Mouse (Mus musculus) cerebellum, adult (tissue): ENCODE results near the gene Rpl29.

ENCODE experiments used
- ATAC-seq: cut with Nextera tagmentation; 2 replicates; pipeline ENCODE4 v1.9.2; 2017; ENCODE audit warnings: mild to moderate bottlenecking, moderate library complexity, mixed read lengths; ENCODE audit not compliant: insufficient number of reproducible peaks, low FRiP score, low TSS enrichment

Rpl29 gene

DNA sequence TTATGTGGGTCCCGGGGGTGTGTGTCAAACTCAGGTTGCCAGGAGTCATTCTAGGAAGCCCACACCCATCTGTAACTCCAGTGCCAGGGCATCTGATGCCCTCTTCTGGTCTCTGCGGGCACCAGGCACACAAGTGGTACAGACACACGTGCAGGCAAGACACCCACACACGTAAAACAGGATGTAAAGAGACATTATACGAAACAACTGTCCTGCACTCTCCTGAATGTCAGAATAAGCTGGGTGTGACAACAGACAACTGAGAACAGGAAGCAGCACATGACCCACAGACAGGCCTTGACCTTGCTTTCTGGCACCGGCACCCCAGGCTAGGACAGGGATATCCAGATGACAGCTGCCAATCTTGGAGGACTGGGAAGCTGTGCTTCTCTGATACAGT lies 40.1 kb downstream of the Rpl29 start:
- no peak for ATAC-seq

DNA sequence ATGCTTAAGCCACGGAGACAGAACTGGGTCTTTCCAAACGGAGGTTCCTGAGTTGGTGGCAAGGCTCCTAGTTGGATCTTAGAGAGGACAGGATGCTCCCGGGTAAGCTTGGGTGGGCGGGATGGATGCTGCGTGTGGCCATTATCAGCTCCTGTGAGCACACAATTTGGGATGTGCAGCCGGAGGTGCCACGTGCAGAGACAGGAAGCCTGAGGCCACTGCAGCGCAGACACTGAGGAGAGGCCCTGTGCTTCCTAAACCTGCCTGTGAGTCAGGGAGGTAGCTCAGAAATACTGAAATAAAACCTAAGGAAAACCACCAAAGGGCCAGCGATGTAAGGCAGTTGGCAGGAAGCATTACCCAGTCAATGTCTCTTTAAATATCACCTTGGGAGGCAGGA lies 40.5 kb downstream of the Rpl29 start:
- ATAC-seq: no peak

DNA sequence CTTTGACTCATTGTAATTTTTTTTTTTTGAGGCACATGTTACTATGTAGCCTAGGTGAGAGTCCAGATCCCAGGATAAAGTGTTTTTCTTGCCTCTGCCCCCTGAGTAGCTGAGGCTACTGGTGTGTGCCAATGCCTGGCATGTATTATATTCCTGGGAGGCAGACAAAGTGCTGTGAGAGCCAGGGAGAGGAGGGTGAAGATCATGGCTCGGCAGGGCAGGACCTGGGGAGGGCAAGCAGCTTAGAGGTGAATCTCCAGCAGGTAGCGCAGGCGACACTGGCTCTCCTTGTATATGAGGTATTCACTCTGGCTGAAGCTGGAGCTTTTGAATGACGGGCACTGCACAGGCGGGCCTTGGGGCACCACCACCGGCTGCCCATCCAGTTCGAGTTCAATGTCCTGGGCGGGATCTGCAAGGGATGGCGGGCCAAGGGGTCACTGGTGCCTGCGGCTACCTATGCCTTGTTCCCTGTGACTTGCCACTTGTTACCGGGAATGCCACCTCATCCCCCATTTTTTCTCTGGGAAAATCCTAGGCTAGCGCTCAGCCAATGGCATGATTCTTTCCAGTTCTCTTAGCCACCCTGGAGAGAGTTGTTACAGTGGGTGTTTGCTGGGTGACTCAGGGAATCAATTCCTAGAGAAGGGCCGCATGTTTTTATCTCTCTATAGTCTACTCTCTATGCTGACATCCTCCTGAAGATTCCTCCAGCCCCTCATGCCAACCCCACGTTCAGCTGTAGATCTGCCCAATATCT lies 41.9 kb downstream of the Rpl29 start:
- ATAC-seq: no peak

DNA sequence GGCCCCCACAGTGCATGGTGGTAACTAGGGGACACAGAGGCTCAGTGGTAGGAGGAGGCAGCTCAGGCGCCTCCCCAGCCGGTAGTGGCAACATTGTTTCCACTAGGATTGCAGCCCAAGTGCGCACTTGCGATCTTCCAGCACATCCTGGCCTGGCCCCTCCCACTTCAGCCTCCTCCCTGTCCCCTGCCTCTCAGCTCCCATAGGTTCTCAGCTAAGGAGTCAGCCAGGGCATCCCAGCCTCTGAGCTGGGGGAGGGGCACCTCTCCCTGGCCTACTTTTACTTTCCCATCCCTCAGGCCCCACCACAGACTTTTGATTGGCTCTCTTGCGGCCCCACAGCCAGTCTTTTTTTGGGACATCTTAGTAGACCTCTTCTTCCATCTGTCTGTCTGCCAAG lies 42.6 kb downstream of the Rpl29 start:
- ATAC-seq: no peak

DNA sequence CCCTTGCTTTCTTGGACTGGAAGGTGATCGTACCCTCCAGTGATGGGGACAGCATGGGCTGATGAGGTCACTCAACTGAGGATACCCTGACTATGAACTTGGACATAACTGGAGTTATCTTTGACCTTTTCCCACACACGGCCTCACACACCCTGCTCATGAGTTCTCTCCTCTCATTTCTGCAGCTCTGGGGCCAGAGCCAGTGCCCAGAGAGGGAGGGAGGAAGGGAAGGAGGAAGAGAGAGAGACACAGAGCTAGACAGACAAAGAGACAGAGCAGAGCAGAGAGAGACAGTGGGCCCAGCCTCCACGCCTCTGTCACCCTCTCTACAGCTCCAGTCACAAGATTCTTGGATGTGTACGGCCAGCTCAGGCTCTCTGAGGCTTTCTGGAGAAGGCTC lies 43.1 kb downstream of the Rpl29 start:
- ATAC-seq: no peak

DNA sequence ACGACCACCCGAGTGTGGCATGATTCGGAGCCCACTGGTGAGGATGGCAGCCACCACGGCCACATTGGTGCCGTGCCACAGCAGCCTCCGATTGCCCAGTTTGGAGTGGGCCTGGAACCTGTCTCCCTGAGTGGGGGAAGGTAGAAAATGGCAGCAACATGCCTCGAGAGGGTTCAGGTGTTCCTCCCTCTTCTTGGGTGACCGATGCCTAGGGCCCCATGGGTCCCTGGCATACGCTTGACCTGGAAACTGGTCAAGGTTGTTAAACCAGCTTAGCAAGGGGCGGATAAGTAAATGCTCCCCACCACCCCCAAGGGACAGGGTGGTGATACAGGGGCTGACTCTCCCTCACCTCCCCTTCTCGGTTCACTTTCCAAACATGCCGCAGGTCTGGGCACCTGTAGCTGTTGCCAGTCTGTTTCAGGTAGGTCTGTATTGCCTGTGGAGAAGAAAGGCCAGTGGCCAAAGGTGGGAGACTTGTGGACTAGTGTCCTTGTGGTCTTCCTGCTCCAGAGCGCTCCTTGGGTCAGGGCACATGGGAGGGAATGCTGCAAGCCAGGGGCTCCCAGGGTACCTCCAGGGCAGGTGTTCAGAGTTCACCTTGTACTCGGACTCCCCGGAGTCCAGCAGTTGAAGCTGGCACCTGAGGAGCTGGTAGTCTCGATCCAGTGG lies 44.0 kb downstream of the Rpl29 start:
- no peak for ATAC-seq

DNA sequence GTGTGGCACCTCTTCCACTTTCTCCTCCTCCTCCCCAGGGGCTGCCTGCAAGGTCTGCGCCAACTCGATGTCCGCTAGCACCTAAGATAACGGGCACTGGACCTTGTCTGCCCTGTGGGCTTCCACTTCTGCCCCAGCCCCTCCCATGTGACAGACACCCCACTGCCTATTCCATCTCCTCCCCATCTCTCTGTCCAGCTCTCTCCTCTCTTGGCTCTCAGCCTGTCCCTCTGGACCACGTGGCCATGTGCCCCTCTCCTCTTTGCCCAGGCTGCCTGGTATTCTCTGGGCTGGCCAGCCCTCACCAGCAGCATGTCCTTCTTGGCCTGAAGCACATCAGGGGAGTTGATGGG lies 44.5 kb downstream of the Rpl29 start:
- no peak for ATAC-seq

DNA sequence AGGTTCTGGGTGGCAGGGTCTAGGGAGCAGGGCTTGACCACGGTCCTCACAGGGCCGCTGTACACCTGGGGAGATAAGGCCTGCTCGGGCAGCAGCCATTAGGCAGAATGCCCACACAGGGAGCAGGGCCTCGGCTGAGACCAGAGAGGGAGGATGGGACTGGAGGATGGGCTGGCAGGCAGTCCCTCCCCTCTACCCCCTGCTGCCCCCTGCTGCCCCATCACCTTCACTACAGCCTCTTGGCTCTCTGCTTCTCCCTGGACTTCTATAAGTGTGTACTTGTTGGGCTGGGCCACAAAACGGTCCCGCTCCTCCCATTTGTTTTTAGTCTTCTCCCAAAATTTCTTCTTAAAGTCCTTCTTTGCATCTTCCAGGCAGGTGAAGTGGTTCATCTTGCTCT lies 45.2 kb downstream of the Rpl29 start:
- no peak for ATAC-seq

DNA sequence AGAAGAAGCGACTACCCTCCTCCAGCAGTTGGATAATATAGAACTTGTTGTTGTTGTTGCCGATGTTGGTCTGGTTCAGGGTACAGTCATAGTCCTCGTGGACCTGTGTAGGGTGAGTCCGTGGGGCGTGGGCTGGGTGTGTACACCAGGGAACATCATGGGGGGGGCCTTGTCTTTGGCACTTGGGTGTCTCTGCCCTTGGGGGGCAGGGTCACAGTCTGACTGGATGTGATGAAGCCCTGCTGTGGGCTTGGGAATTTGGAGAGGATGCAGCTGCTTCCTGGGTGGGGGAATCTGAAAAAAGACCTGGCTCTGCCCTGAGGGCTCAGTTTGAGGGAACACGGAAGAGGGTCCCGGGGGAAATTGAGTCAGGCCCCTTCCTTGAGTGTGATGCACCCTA lies 45.8 kb downstream of the Rpl29 start:
- ATAC-seq: no peak

DNA sequence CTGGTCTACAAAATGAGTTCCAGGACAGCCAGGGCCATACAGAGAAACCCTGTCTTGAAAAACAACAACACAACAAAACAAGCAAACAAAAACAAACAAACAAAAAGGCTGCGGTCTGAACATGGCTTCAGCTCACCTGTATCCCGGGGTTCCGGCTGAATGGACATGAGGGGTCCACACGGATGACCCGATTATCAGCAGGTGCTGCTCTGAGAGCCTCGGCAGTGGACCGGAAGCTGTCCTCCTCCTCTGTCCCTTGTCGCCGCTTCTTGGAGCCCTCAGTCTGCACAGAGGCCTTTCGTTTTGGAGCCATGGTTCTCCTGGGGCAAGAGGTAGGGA lies 46.4 kb downstream of the Rpl29 start, which contains the start of gene Rrp9:
Gene Rrp9, plus strand, starts transcription at position 301 of the 339 bp plus-strand sequence.
- ATAC-seq: no peak

DNA sequence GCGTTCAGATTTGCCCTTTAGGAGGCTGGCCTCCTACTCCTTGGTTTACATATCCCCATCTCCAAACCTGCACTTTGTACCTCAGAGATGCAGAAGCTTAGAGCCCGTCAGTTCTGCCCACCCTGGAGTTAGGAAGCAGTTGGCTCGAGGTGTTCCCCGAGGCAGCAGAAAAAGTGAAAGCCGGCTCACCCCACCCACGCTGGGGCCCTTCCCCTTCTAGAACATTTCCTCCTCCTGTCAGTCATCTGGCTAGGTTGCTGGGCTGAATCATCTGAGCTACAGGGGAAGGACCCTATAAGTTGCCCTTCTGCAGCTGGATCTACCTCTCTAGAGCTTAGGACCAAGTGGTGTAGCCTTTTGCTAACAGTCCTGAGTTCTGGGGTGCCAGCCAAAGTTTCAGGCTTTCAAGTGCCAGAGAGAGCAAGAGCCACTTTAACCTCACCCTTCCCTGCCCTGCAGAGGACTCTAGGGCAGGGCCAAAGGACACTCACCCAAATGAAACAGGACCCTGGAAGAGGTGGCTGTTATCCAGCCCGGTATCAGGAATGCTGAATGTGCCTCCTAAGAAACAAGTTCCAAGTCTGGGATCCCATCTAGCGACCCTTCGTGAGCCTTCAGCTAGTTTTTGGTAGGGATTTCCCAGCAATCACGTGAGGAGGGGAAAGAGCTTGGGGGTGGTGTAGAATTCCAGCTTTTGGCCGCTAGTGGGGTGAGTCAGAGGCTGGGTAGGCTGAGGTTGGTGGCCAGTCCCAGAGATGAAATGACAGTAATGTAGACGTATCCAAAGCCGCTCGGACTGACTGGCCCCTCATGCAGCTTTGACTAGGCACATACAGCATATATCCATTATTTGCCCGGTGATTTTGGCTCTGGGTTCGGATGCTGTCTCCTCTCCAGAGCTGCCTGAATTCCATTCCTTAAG lies 47.0 kb downstream of the Rpl29 start:
- no peak for ATAC-seq

DNA sequence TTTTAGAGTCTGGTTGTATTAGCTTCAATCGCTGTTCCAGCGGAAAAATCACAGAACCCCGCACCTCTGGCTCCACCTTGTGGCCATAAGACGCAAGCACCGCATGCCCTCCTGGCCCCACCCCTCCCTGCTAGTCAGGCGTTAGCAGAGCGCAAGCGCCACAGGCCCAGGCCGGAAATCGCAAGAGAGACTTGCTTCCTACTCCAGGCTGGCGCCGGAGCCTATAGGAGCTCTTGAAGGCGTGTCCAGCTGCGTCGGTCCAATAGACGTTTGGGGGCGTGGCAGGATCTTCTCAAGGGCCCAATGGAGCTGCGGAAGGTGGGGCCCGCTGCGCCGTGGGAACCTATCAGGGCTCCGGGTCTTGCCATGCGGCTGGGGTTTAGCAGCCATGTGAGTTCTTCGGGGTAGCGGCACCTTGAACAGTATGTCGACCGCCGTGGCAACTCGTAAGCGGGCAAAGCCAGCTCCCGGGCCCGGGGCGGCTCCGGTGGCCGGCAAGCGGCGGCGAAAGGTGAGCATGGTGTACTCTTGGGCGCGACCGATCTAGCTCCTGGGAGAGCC lies 47.8 kb downstream of the Rpl29 start, which contains the start of gene Parp3:
Gene Parp3, minus strand, starts transcription at position 26 of the 561 bp plus-strand sequence.
- ATAC-seq: peak; percentile 93

DNA sequence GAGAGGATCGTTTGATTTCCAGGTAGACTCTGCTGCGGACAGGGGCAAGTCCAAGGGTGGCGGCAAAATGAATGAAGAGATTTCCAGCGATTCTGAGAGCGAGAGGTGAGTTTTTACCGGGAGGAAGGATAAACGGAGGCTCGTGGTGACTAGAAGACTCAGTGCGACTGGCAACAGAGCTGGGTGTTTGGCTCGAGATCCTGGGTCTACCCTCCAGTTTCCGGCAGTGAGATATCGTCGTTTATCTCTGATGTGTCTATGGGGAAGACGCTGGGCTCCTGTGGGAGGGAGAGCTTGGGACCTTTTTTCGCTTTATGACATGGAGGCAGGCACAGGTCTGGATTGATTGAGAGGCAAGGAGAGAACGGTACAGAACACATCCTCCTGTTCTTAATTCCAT lies 48.4 kb downstream of the Rpl29 start:
- ATAC-seq: no peak

DNA sequence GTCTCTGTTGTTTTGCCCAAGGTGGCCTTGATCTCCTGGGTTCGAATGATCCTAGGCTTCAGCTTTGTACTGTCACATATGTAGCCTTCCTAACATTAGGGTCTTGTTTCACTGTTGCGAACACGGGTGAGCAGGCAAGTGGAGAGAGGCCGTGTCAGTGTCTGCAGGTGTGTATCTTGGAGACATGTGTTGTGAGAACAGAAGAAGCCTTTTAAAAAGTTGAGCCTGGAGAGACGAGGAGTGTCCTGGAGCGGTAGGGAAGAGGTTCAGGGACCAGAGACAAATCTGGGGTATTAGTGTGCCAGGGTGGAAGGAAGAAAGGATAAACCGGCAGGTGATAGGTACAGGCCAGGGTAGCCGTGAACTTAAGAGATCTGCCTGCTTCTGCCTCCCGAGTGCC lies 48.8 kb downstream of the Rpl29 start:
- no peak for ATAC-seq

DNA sequence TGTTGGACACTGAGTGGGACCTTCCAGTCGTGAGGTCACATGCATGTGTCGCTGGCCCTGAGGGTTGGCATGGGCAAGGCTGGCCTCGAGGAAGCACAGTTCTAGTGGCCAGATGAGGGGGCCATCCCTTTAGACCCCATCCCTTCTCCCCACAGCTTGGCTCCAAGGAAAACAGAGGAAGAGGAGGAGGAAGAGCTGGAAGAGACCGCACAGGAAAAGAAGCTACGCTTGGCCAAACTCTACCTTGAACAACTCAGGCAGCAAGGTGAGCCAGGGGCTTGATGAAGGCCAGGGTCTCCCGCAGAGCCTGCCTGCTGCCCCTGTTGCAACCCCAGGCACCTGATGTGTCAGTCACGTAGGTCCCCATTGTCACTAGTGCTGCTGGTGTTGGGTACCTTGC lies 51.3 kb downstream of the Rpl29 start:
- ATAC-seq: no peak

DNA sequence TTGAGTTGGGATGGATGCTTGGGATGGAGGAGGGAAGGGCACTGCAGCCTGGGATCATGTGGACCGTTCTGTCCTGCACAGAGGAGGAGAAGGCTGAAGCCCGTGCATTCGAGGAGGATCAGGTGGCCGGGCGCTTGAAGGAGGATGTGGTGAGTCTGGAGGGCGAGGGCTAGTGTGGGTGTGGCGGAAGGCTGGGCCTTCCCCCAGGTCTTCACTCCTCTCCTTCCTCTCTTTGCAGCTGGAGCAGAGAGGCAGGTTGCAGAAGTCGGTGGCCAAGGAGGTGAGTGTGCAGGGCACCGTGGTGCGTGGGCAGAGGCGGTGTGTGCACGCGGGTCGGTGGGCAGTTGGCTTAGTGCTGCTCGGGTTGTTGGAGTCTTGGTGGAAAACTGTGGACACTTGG lies 51.8 kb downstream of the Rpl29 start:
- no peak for ATAC-seq
